Mouse (Mus musculus) erythroid progenitor cell, adult 5-6 weeks (primary cell): ENCODE measurements around the gene Gm20388. TPM values are rescaled to one million over a fixed set of nuclear protein-coding genes. Genes with fewer than 3 reads are reported as not detected.
A peak's percentile ranks its signal among the peaks of the same experiment; 100 is the strongest.

Experiments used
- ATAC-seq: replicated peaks from 2 replicates; pipeline ENCODE4 v1.8.0; 2016; ENCODE audit warnings: moderate number of reproducible peaks, mild to moderate bottlenecking, moderate TSS enrichment, inconsistent platforms; ENCODE audit not compliant: poor library complexity, low FRiP score, severe bottlenecking
- total RNA-seq, 2 experiments: library from RNA; stranded (forward) in 1 of 2; stranded (reverse) in 1 of 2; fragments of 150-400 nt in 1 of 2; fragments of 186-747, 209-891 nt in 1 of 2; gene quantifications; 2 replicates each; pipeline versions ENCODE4 v1.2.3 to v1.2.4; 2015 to 2017; ENCODE audit warnings: low replicate concordance in 2 of 2

Gene Gm20388
- total RNA-seq, 2 experiments from 2014 or later = 4.2 TPM; not detected in 1

- peak; percentile 100 for ATAC-seq
These were observed 3407.8 kb downstream of the Gm20388 start, which contains the start of gene Fanca for GRCm38 (mm10) chr8:123318467-123318911. Gene Fanca (minus strand): TSS chr8:123318576.

- ATAC-seq = no peak
These were observed 3409.0 kb downstream of the Gm20388 start for GRCm38 (mm10) chr8:123319522-123320164.

GRCm38 (mm10) chr8:123328552-123328951 lies 3417.9 kb downstream of the Gm20388 start:
- no peak for ATAC-seq

- ATAC-seq = no peak
These were observed 3418.7 kb downstream of the Gm20388 start for GRCm38 (mm10) chr8:123329350-123329749.

GRCm38 (mm10) chr8:123329961-123330360 lies 3419.3 kb downstream of the Gm20388 start:
- ATAC-seq = no peak

GRCm38 (mm10) chr8:123330701-123331100 lies 3420.1 kb downstream of the Gm20388 start:
- no peak for ATAC-seq

- no peak for ATAC-seq
These were observed 3420.7 kb downstream of the Gm20388 start for GRCm38 (mm10) chr8:123331301-123331700.

GRCm38 (mm10) chr8:123331810-123332209 lies 3421.2 kb downstream of the Gm20388 start:
- no peak for ATAC-seq

- peak; percentile 70 for ATAC-seq
These were observed 3421.8 kb downstream of the Gm20388 start, which contains the start of gene Spire2 for GRCm38 (mm10) chr8:123332262-123333090. Gene Spire2 (plus strand): TSS chr8:123332713.

GRCm38 (mm10) chr8:123333091-123333587 lies 3422.5 kb downstream of the Gm20388 start:
- peak; percentile 44 for ATAC-seq

- no peak for ATAC-seq
These were observed 3423.2 kb downstream of the Gm20388 start for GRCm38 (mm10) chr8:123333864-123334263.

- no peak for ATAC-seq
These were observed 3423.8 kb downstream of the Gm20388 start for GRCm38 (mm10) chr8:123334467-123334866.

- no peak for ATAC-seq
These were observed 3426.8 kb downstream of the Gm20388 start for GRCm38 (mm10) chr8:123337475-123337874.

- ATAC-seq = no peak
These were observed 3429.4 kb downstream of the Gm20388 start for GRCm38 (mm10) chr8:123340071-123340470.

GRCm38 (mm10) chr8:123341040-123342015 lies 3430.7 kb downstream of the Gm20388 start:
- ATAC-seq = no peak

GRCm38 (mm10) chr8:123342253-123342652 lies 3431.6 kb downstream of the Gm20388 start:
- ATAC-seq = no peak

GRCm38 (mm10) chr8:123342911-123343310 lies 3432.3 kb downstream of the Gm20388 start:
- ATAC-seq = no peak

- ATAC-seq = no peak
These were observed 3432.8 kb downstream of the Gm20388 start for GRCm38 (mm10) chr8:123343422-123343821.

GRCm38 (mm10) chr8:123345135-123345534 lies 3434.5 kb downstream of the Gm20388 start:
- no peak for ATAC-seq

- no peak for ATAC-seq
These were observed 3435.2 kb downstream of the Gm20388 start for GRCm38 (mm10) chr8:123345856-123346255.
